Mouse (Mus musculus) liver, embryonic 13.5 days (tissue): ENCODE results near the gene Per1. TPM values are rescaled to one million over a fixed set of nuclear protein-coding genes. Genes with fewer than 3 reads are reported as not detected.

Source experiments
- ATAC-seq: fragments of 200-750 bp; cut with Nextera tagmentation; 2 replicates; pipeline ENCODE4 v1.8.0; 2017; ENCODE audit warnings: low read depth, mild to moderate bottlenecking, moderate number of reproducible peaks, moderate library complexity
- DNase-seq: peaks from one replicate; pipeline ENCODE4 v3.0.0; 2022
- H3K27ac ChIP-seq: fragments of 300-500 bp; sonication (generic); 2 replicates; pipeline ENCODE4 v1.5.1; 2015; ENCODE audit warnings: moderate library complexity, mild to moderate bottlenecking, inconsistent platforms
- H3K27me3 ChIP-seq: fragments of 300-500 bp; sonication (generic); 2 replicates; pipeline ENCODE4 v1.6.1; 2015; ENCODE audit warnings: mild to moderate bottlenecking, inconsistent platforms
- H3K36me3 ChIP-seq: fragments of 300-500 bp; sonication (generic); 2 replicates; pipeline ENCODE4 v1.6.1; 2015; ENCODE audit warnings: mild to moderate bottlenecking, inconsistent platforms
- H3K4me1 ChIP-seq: fragments of 300-500 bp; sonication (generic); replicated peaks from 2 replicates; pipeline ENCODE4 v1.6.1; 2015; ENCODE audit warnings: inconsistent platforms
- H3K4me2 ChIP-seq: fragments of 300-500 bp; sonication (generic); 2 replicates; pipeline ENCODE4 v1.6.1; 2015; ENCODE audit warnings: inconsistent platforms, mild to moderate bottlenecking, moderate library complexity
- H3K4me3 ChIP-seq: fragments of 300-500 bp; sonication (generic); replicated peaks from 2 replicates; pipeline ENCODE4 v1.5.1; 2015; ENCODE audit warnings: mild to moderate bottlenecking, inconsistent platforms
- H3K9ac ChIP-seq: fragments of 300-500 bp; sonication (generic); 2 replicates; pipeline ENCODE4 v1.6.1; 2015; ENCODE audit warnings: mild to moderate bottlenecking, inconsistent platforms
- H3K9me3 ChIP-seq: fragments of 300-500 bp; sonication (generic); replicated peaks from 2 replicates; pipeline ENCODE4 v1.6.1; 2016; ENCODE audit warnings: inconsistent platforms
- WGBS: fragments of 180-500 bp; shearing (Covaris S2); methylation state at CpG from one replicate; pipeline ENCODE4 v1.1.7; 2015; ENCODE audit not compliant: insufficient replicate concordance; 5-methylcytosine and 5-hydroxymethylcytosine counted together
- polyA plus RNA-seq: library from polyadenylated mRNA; unstranded; fragments of >200 nt; fragmentation: Nextera tagmentation; extraction: Ambion mirVana; gene quantifications from 2 replicates; pipeline ENCODE4 v1.2.1, GENCODE M21; 2015

Gene Per1
- polyA plus RNA-seq, 1 experiment from 2014 or later: 1.9 TPM

DNA sequence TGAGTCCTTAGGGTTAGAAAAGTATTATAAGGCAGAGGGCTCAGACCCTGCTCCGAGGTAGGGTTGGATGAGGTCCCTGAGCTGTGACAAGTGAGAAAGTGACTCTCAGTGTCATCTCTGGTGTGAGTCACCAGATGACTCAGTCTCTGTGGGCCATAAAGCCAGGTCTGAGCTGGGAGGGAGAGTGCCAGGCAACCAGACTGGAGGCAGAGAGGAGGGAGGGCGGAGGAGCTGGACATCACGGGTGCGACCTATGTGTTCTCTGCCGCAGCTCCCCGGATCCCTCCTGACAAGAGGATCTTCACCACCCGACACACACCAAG lies 7.3 kb downstream of the Per1 start:
- no peak overlapping the region for H3K4me2 ChIP-seq
- H3K27me3 ChIP-seq: no peaks in the 10 kb centered on the region
- H3K27ac ChIP-seq: no peak overlapping the region
- no peaks in the 10 kb centered on the region for H3K9me3 ChIP-seq
- no peak overlapping the region for H3K4me3 ChIP-seq
- ATAC-seq: no peak
- H3K4me1 ChIP-seq: peaks cover 34% of the 10 kb centered on the region
- H3K9ac ChIP-seq: no peak overlapping the region
- no peak for DNase-seq
- H3K36me3 ChIP-seq: peaks cover 68% of the 10 kb centered on the region
- WGBS: 80% methylated on average over 7 of the region's 7 CpGs

DNA sequence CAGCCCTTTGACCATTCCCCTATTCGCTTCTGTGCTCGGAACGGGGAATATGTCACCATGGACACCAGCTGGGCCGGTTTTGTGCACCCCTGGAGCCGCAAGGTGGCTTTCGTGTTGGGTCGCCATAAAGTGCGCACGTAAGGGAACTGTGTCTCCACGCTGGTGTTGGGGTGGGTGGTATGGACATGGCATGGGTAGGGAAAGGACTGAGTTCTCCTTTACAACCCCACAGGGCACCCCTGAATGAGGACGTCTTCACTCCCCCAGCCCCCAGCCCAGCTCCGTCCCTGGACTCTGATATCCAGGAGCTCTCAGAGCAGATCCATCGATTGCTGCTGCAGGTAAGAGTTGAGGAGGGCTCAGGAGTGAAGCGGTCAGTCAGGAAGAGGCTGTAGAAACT lies 8.1 kb downstream of the Per1 start:
- H3K4me2 ChIP-seq: no peak overlapping the region
- peaks cover 27% of the 10 kb centered on the region for H3K4me1 ChIP-seq
- no peak for DNase-seq
- no peak for ATAC-seq
- H3K36me3 ChIP-seq: peaks cover 75% of the 10 kb centered on the region
- no peaks in the 10 kb centered on the region for H3K9me3 ChIP-seq
- H3K27me3 ChIP-seq: no peaks in the 10 kb centered on the region
- H3K27ac ChIP-seq: no peak overlapping the region
- no peak overlapping the region for H3K9ac ChIP-seq
- WGBS: 89% methylated on average over 14 of the region's 14 CpGs
- H3K4me3 ChIP-seq: no peak overlapping the region

DNA sequence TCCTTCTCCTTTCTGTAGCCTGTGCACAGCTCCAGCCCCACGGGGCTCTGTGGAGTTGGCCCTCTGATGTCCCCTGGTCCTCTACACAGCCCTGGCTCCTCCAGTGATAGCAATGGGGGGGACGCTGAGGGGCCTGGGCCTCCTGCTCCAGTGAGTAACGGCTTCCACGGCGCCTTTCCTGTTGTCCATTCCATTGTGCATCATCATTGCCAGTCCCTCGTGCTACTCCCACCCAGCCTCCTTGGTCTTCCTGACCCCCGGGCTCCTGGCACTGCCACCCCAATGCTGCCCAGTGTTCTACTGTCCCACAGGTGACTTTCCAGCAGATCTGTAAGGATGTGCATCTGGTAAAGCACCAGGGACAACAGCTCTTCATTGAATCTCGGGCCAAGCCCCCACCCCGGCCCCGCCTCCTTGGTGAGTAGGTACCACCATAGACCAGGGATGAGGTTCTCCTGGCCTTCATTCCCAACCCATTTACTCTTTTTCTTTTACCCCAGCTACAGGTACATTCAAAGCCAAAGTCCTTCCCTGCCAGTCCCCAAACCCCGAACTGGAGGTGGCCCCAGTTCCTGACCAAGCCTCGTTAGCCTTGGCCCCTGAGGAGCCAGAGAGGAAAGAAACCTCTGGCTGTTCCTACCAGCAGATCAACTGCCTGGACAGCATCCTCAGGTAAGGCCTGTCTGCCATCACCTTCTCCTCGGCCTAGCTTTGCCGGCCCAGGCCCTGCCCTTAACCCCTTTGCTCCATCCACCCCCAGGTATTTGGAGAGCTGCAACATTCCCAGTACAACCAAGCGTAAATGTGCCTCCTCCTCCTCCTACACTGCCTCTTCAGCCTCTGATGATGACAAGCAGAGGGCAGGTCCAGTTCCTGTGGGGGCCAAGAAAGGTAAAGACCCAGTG lies 8.8 kb downstream of the Per1 start:
- 83% methylated on average over 15 of the region's 15 CpGs for WGBS
- Histone ChIP-seq H3K4me1 (peaks cover 21% of the 10 kb centered on the region), H3K27me3 (no peaks in the 10 kb centered on the region), H3K9me3 (no peaks in the 10 kb centered on the region), H3K4me3 (no peak overlapping the region), H3K4me2 (no peak overlapping the region), H3K36me3 (peaks cover 82% of the 10 kb centered on the region), H3K9ac (no peak overlapping the region), H3K27ac (no peak overlapping the region)
- DNase-seq (no peak), ATAC-seq (no peak)

DNA sequence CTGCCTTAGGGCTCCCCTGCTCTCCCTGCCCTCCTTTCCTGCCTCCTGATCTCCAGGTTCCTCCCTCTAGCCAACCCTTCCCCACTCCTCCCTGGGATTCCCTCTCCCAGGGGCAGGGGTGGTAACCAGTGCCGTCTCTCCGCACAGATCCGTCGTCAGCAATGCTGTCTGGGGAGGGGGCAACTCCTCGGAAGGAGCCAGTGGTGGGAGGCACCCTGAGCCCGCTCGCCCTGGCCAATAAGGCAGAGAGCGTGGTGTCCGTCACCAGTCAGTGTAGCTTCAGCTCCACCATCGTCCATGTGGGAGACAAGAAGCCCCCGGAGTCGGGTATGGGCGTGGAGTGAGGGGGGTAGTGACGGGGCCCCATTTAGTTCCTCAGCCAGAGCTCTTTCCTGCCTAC lies 9.5 kb downstream of the Per1 start:
- peaks cover 89% of the 10 kb centered on the region for H3K36me3 ChIP-seq
- 78% methylated on average over 14 of the region's 14 CpGs for WGBS

DNA sequence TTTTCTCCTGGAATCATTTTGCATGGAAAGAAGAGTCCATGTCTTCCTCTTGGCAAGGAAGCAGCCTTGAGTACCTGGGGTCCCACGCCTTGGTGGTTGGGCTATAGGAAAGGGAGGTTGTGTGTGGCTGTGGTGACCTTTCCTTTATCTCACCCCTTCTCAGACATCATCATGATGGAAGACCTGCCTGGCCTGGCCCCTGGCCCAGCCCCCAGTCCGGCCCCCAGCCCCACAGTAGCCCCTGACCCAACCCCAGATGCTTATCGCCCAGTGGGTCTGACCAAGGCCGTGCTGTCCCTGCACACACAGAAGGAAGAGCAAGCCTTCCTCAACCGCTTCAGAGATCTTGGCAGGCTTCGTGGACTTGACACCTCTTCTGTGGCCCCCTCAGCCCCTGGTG lies 10.2 kb downstream of the Per1 start:
- WGBS: 80% methylated on average over 6 of the region's 6 CpGs
- H3K9ac ChIP-seq: no peak overlapping the region
- H3K4me3 ChIP-seq: no peak overlapping the region
- no peak overlapping the region for H3K27ac ChIP-seq
- no peak overlapping the region for H3K4me2 ChIP-seq
- peaks cover 21% of the 10 kb centered on the region for H3K4me1 ChIP-seq
- no peaks in the 10 kb centered on the region for H3K9me3 ChIP-seq
- H3K27me3 ChIP-seq: no peaks in the 10 kb centered on the region
- ATAC-seq (no peak), DNase-seq (no peak)
- H3K36me3 ChIP-seq: peaks cover 89% of the 10 kb centered on the region

More for the DNA sequence above, 9.5 kb downstream of the Per1 start:
- no peak for DNase-seq
- no peaks in the 10 kb centered on the region for H3K9me3 ChIP-seq
- no peak overlapping the region for H3K4me3 ChIP-seq
- peaks cover 21% of the 10 kb centered on the region for H3K4me1 ChIP-seq
- no peak for ATAC-seq
- no peak overlapping the region for H3K27ac ChIP-seq
- no peak overlapping the region for H3K9ac ChIP-seq
- no peaks in the 10 kb centered on the region for H3K27me3 ChIP-seq
- no peak overlapping the region for H3K4me2 ChIP-seq

GRCm38 (mm10) chr11:69105796-69106195 lies 10.8 kb downstream of the Per1 start:
- no peak overlapping the region for H3K9ac ChIP-seq
- no peaks in the 10 kb centered on the region for H3K9me3 ChIP-seq
- H3K27me3 ChIP-seq: no peaks in the 10 kb centered on the region
- DNase-seq (no peak), ATAC-seq (no peak)
- peaks cover 86% of the 10 kb centered on the region for H3K36me3 ChIP-seq
- H3K4me1 ChIP-seq: peaks cover 15% of the 10 kb centered on the region
- no peak overlapping the region for H3K27ac ChIP-seq
- no peak overlapping the region for H3K4me2 ChIP-seq
- 51% methylated on average over 2 of the region's 2 CpGs for WGBS
- no peak overlapping the region for H3K4me3 ChIP-seq

- H3K36me3 ChIP-seq: peaks cover 80% of the 10 kb centered on the region
- H3K27ac ChIP-seq: no peak overlapping the region
- H3K4me1 ChIP-seq: peaks cover 17% of the 10 kb centered on the region
- WGBS: 88% methylated on average over 11 of the region's 11 CpGs
- no peak overlapping the region for H3K4me2 ChIP-seq
- H3K9ac ChIP-seq: no peak overlapping the region
- no peak for ATAC-seq
- DNase-seq: no peak
- H3K4me3 ChIP-seq: no peak overlapping the region
- H3K27me3 ChIP-seq: no peaks in the 10 kb centered on the region
- no peaks in the 10 kb centered on the region for H3K9me3 ChIP-seq
Observed at GRCm38 (mm10) chr11:69106299-69106698, 11.3 kb downstream of the Per1 start.

DNA sequence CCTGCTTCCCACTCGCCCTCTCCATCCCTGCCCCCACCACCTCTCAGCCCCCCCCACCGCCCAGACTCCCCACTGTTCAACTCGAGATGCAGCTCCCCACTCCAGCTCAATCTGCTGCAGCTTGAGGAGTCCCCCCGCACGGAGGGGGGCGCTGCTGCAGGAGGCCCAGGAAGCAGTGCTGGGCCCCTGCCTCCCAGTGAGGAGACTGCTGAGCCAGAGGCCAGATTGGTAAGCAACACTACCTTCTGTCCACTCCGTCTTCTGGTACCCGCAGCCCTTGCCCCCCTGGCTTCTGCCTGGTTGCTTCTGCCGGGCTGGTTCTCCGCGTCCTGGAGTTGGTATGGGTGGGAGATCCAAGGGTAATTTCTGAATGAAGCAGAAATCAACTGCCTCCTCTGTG lies 11.8 kb downstream of the Per1 start:
- peaks cover 75% of the 10 kb centered on the region for H3K36me3 ChIP-seq
- WGBS: 76% methylated on average over 11 of the region's 11 CpGs

GRCm38 (mm10) chr11:69107676-69108075 lies 12.7 kb downstream of the Per1 start:
- peaks cover 27% of the 10 kb centered on the region for H3K4me1 ChIP-seq
- 80% methylated on average over 11 of the region's 11 CpGs for whole genome bisulfite sequencing
- DNase-seq: no peak
- H3K9me3 ChIP-seq: no peaks in the 10 kb centered on the region
- H3K36me3 ChIP-seq: peaks cover 67% of the 10 kb centered on the region
- no peak overlapping the region for H3K27ac ChIP-seq
- H3K27me3 ChIP-seq: 0 out of 2 replicates have a peak, but pooled peaks cover 3% of the 10 kb centered on the region
- no peak overlapping the region for H3K4me2 ChIP-seq
- H3K4me3 ChIP-seq: no peak overlapping the region
- no peak for ATAC-seq
- no peak overlapping the region for H3K9ac ChIP-seq

More for the DNA sequence above, 11.8 kb downstream of the Per1 start:
- H3K27ac ChIP-seq: no peak overlapping the region
- no peaks in the 10 kb centered on the region for H3K9me3 ChIP-seq
- H3K4me3 ChIP-seq: no peak overlapping the region
- 0 out of 2 replicates have a peak, but pooled peaks cover under 1% of the 10 kb centered on the region for H3K27me3 ChIP-seq
- ATAC-seq: no peak
- peaks cover 22% of the 10 kb centered on the region for H3K4me1 ChIP-seq
- no peak overlapping the region for H3K4me2 ChIP-seq
- DNase-seq: no peak
- no peak overlapping the region for H3K9ac ChIP-seq

DNA sequence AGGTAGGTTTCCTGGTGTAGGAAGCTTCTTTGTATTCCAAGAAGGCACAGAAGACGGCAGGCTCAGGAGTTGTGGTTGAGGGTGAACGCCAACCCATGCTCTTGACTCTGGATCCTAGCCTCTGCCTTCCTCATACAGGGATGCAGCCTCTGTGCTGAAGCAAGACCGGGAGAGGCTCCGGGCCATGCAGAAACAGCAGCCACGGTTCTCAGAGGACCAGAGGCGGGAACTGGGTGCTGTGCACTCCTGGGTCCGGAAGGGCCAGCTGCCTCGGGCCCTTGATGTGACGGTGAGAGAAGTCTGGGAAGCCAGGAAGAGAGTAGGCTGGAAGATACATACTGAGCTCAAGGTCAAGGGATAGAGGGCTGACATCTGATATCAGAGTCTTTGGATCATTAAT lies 13.2 kb downstream of the Per1 start:
- ATAC-seq (no peak), DNase-seq (no peak)
- no peak overlapping the region for H3K4me3 ChIP-seq
- H3K4me2 ChIP-seq: no peak overlapping the region
- no peaks in the 10 kb centered on the region for H3K9me3 ChIP-seq
- 0 out of 2 replicates have a peak, but pooled peaks cover 3% of the 10 kb centered on the region for H3K27me3 ChIP-seq
- no peak overlapping the region for H3K27ac ChIP-seq
- WGBS: 85% methylated on average over 9 of the region's 9 CpGs
- H3K9ac ChIP-seq: no peak overlapping the region
- H3K4me1 ChIP-seq: peaks cover 27% of the 10 kb centered on the region
- H3K36me3 ChIP-seq: peaks cover 61% of the 10 kb centered on the region

- peaks cover 27% of the 10 kb centered on the region for H3K4me1 ChIP-seq
- no peak overlapping the region for H3K4me3 ChIP-seq
- ATAC-seq: no peak
- no peaks in the 10 kb centered on the region for H3K9me3 ChIP-seq
- peak overlapping the region; percentile 52; the same call in 1 of the 2 replicates for H3K9ac ChIP-seq
- peaks cover 51% of the 10 kb centered on the region for H3K36me3 ChIP-seq
- peak overlapping the region; percentile 65 for H3K4me2 ChIP-seq
- peak overlapping the region; percentile 27; the same call in 1 of the 2 replicates for H3K27ac ChIP-seq
- DNase-seq: no peak
- 0 out of 2 replicates have a peak, but pooled peaks cover 3% of the 10 kb centered on the region for H3K27me3 ChIP-seq
- WGBS: 74% methylated on average over 13 of the region's 13 CpGs
Observed at GRCm38 (mm10) chr11:69109032-69109900, 14.2 kb downstream of the Per1 start.
